Mouse (Mus musculus) spleen, postnatal 0 days (tissue): ENCODE measurements around the gene Dnajb8. TPM values are rescaled to one million over a fixed set of nuclear protein-coding genes. Genes with fewer than 3 reads are reported as not detected.

Experiments used
- polyA plus RNA-seq: library from polyadenylated mRNA; unstranded; fragments of >200 nt; fragmentation: Nextera tagmentation; extraction: Ambion mirVana; gene quantifications from 2 replicates; pipeline ENCODE4 v1.2.1, GENCODE M21; 2015

The Dnajb8 gene
- polyA plus RNA-seq: not detected in 2 replicates

GRCm38 (mm10) chr6:88221968-88222367 is at the start of gene Dnajb8:
Gene Dnajb8, plus strand, starts transcription at chr6:88222268.

GRCm38 (mm10) chr6:88193433-88194052 is 28.5 kb upstream of the Dnajb8 start, which contains the start of gene Gata2:
Gene Gata2, plus strand, starts transcription at chr6:88193891.

Other genes starting within 250 kb of the Dnajb8 start
- 6.3 and 7.4 TPM in 2 replicates for gene H1fx, start 240.6 kb upstream of the Dnajb8 start, polyA plus RNA-seq
- 104 and 116 TPM in 2 replicates for gene Rab7, start 177.0 kb upstream of the Dnajb8 start, polyA plus RNA-seq
- gene Rpn1, start 137.8 kb upstream of the Dnajb8 start, polyA plus RNA-seq: 125 and 135 TPM in 2 replicates
- gene Gata2, start 28.4 kb upstream of the Dnajb8 start, polyA plus RNA-seq: 20.1 and 34.9 TPM in 2 replicates
- 20.3 and 22.7 TPM in 2 replicates for gene Eefsec, start 224.3 kb downstream of the Dnajb8 start, polyA plus RNA-seq
- 83.4 and 84.4 TPM in 2 replicates for gene Ruvbl1, start 243.1 kb downstream of the Dnajb8 start, polyA plus RNA-seq